Mouse (Mus musculus) neural tube, embryonic 15.5 days (tissue): ENCODE measurements around the gene Scn4a. TPM values are rescaled to one million over a fixed set of nuclear protein-coding genes. Genes with fewer than 3 reads are reported as not detected.
"Not testable (repeated sequence)": the region's sequence is repeated elsewhere in the genome, so short reads cannot be mapped to it uniquely, and the experiment has no call there.

Source experiments
- ATAC-seq: fragments of 200-750 bp; cut with Nextera tagmentation; 2 replicates; pipeline ENCODE4 v1.8.0; 2017; ENCODE audit warnings: mild to moderate bottlenecking, moderate TSS enrichment, moderate library complexity; ENCODE audit not compliant: low FRiP score
- H3K27ac ChIP-seq: fragments of 300-500 bp; sonication (generic); replicated peaks from 2 replicates; pipeline ENCODE4 v1.5.1; 2015; ENCODE audit warnings: mild to moderate bottlenecking, inconsistent platforms
- H3K27me3 ChIP-seq: fragments of 300-500 bp; sonication (generic); replicated peaks from 2 replicates; pipeline ENCODE4 v1.6.1; 2015; ENCODE audit warnings: inconsistent platforms
- H3K36me3 ChIP-seq: fragments of 300-500 bp; sonication (generic); 2 replicates; pipeline ENCODE4 v1.6.1; 2015; ENCODE audit warnings: inconsistent platforms
- H3K4me1 ChIP-seq: fragments of 300-500 bp; sonication (generic); 2 replicates; pipeline ENCODE4 v1.6.1; 2015; ENCODE audit warnings: inconsistent platforms
- H3K4me2 ChIP-seq: fragments of 300-500 bp; sonication (generic); 2 replicates; pipeline ENCODE4 v1.6.1; 2015; ENCODE audit warnings: inconsistent platforms, mild to moderate bottlenecking, moderate library complexity
- H3K4me3 ChIP-seq: fragments of 300-500 bp; sonication (generic); replicated peaks from 2 replicates; pipeline ENCODE4 v1.5.1; 2015; ENCODE audit warnings: mild to moderate bottlenecking, inconsistent platforms
- H3K9ac ChIP-seq: fragments of 300-500 bp; sonication (generic); replicated peaks from 2 replicates; pipeline ENCODE4 v1.6.1; 2015; ENCODE audit warnings: mild to moderate bottlenecking, inconsistent platforms
- H3K9me3 ChIP-seq: fragments of 300-500 bp; sonication (generic); replicated peaks from 2 replicates; pipeline ENCODE4 v1.6.1; 2016; ENCODE audit warnings: inconsistent platforms
- WGBS: fragments of 180-500 bp; shearing (Covaris S2); methylation state at CpG from one replicate; pipeline ENCODE4 v1.1.7; 2015; ENCODE audit warnings: mixed read lengths; 5-methylcytosine and 5-hydroxymethylcytosine counted together
- polyA plus RNA-seq: library from polyadenylated mRNA; unstranded; fragments of >200 nt; fragmentation: Nextera tagmentation; extraction: Ambion mirVana; gene quantifications from 2 replicates; pipeline ENCODE4 v1.2.1, GENCODE M21; 2015

Gene Scn4a
- 0.08 and 0.18 TPM in 2 replicates for polyA plus RNA-seq

DNA sequence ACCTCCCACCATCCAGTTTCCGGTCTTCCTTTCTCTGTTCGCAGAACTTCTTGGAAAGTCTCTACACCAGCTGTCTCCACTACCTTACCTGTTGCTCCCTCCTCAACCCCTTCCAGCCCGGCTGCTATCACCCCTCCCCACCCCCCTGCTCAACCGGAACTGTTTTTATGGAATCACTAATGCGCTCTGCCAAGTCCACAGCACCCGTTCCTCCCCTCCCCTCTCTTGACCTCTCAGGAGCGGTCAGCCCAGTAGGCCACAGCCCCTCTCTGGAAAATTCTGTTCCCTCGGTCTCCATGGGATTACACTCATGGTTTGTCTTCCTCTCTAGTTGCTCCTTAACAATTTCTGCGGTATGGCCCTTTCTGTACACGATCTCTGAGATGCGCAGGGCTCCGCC is at the start of gene Scn4a:
TSS of gene Scn4a (minus strand) at position 101 of the 400 bp plus-strand sequence.
- ATAC-seq, result no peak
- no peak within 1 kb of the TSS for H3K4me3 ChIP-seq
- no peaks in the 10 kb centered on the region for H3K9me3 ChIP-seq
- H3K27ac ChIP-seq, result no peak within 1 kb of the TSS
- WGBS, result 91% methylated on average over 12 of the region's 12 CpGs
- H3K4me1 ChIP-seq, result no peaks in the 10 kb centered on the region
- no peak within 1 kb of the TSS for H3K9ac ChIP-seq
- H3K4me2 ChIP-seq, result no peak within 1 kb of the TSS
- no peaks in the 10 kb centered on the region for H3K27me3 ChIP-seq
- H3K36me3 ChIP-seq, result no peaks in the 10 kb centered on the region

DNA sequence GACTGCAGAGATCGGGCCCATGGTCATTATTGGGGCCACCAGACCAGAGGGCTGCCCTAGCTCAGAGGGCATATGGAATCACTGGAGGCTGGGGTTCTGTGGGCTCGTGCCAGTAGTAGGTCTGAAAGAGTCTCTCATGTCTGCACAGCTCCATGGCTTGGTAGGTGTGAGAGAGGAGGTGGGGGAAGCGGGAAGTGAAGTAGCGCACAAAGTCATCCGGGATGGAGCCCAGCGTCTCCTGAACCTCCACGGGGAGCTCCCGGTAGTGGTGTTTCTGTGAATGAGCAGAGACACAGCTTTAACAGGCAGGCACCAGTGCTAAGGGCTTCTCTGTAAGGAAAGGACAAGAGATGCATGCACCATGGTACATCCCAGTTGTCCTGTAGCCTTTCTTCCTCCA is 45.4 kb upstream of the Scn4a start:
- 94% methylated on average over 8 of the region's 8 CpGs for WGBS
- ATAC-seq, result no peak
- H3K36me3 ChIP-seq, result peaks cover 53% of the 10 kb centered on the region

DNA sequence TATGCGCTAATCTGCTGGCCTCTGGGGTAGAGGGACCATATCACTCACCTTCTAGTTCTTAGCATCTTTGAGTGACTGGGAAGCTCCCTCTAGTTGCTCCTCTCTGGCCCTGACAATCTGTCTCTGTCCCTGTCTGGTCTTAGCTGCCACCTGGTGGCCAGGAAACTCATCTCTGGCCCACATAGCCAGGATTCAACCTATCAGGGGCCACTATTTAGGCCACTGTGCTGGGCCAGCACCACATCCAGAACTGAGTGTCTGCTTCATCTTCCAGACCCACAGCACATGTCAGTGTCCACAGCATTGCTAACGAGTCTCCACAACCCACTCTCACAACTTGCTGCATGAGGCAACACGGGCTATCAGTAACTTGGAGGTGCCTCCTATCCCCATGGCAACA is 44.6 kb upstream of the Scn4a start:
- peaks cover 47% of the 10 kb centered on the region for H3K36me3 ChIP-seq
- WGBS, result 87% methylated on average over 3 of the region's 3 CpGs
- ATAC-seq, result no peak

More for the DNA sequence above, 45.4 kb upstream of the Scn4a start:
- H3K9ac ChIP-seq, result no peak overlapping the region
- H3K27ac ChIP-seq, result no peak overlapping the region
- no peak overlapping the region for H3K4me3 ChIP-seq
- no peak overlapping the region for H3K4me2 ChIP-seq
- no peaks in the 10 kb centered on the region for H3K9me3 ChIP-seq
- no peaks in the 10 kb centered on the region for H3K27me3 ChIP-seq
- H3K4me1 ChIP-seq, result no peaks in the 10 kb centered on the region

DNA sequence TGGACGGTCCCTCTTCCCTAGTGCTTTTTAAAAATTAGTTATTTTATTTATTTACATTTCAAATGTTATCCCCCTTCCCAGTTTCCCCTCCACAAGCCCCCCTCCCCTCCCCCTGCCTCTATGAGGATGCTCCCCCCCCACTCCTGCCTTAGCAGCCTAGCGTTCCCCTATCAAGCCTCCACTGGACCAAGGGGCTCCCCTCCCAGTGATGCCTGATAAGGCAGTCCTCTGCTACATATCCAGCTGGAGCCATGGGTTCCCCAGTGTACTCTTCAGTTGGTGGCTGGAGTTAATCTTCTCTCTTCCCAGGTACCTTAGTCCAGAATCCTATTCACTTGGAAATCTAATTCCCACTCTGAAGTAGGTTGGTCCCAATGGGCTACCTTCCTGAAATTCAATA is 41.0 kb upstream of the Scn4a start:
- not testable (repeated sequence) for H3K9ac ChIP-seq, H3K4me3 ChIP-seq, H3K4me1 ChIP-seq, H3K27ac ChIP-seq, ATAC-seq, H3K27me3 ChIP-seq, H3K9me3 ChIP-seq, H3K4me2 ChIP-seq
- H3K36me3 ChIP-seq, result peaks cover 17% of the 10 kb centered on the region
- 88% methylated on average over 2 of the region's 2 CpGs for WGBS

More for the DNA sequence above, 44.6 kb upstream of the Scn4a start:
- Histone ChIP-seq H3K4me2 (no peak overlapping the region), H3K27ac (no peak overlapping the region), H3K27me3 (no peaks in the 10 kb centered on the region), H3K9me3 (no peaks in the 10 kb centered on the region), H3K4me3 (no peak overlapping the region), H3K4me1 (no peaks in the 10 kb centered on the region), H3K9ac (no peak overlapping the region)

DNA sequence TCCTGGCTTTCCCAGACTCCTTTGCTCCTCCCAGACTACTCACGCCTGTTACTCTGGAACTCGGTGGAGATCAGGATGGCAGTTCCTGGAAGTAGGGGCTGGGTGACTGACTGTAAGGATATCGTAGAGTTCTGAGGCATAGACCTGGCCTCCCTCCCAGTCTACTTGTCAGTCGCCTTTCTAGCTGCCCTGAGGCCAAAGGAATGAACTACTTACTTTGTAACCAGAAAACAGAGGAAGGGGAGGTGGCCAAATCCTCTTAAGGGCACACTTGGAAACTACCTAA is 40.2 kb upstream of the Scn4a start:
- Histone ChIP-seq H3K27ac (no peak overlapping the region), H3K9me3 (no peaks in the 10 kb centered on the region), H3K27me3 (no peaks in the 10 kb centered on the region), H3K4me3 (no peak overlapping the region), H3K4me1 (peaks cover 7% of the 10 kb centered on the region; the same call in 1 of the 2 replicates), H3K36me3 (peaks cover 10% of the 10 kb centered on the region), H3K4me2 (no peak overlapping the region), H3K9ac (no peak overlapping the region)
- WGBS, result 70% methylated on average over 4 of the region's 4 CpGs
- no peak for ATAC-seq

DNA sequence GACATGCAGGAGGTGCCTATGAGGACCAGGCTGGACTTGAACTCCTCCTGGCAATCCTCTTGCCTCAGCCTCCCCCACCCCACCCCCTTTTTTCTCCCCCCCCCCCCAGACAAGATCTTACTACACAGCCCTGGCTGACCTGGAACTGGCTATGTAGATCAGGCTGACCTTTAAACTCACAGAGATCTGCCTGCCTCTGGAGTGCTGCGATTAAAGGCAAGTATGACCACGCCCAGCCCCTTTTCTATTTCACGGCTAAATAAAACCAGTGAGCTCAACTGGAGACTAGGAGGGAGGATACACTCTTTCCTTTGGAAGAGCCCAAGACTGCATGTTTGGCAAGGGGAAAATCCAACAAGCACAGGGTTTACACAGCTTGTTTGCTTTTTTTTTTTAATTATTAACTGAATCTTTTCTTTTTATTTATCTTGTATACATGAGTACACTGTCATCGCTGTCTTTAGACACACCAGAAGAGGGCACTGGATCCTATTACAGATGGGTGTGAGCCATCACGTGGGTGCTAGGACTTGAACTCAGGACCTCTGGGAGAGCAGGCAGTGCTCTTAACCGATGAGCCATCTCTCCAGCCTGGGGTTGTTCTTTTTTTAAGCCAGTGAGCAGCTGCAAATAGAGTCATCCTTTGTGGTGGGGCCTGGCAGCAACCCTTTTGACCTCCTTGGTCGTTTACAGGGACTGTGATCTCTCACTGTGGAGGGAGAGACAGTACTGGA is 39.7 kb upstream of the Scn4a start:
- 64% methylated on average over 7 of the region's 7 CpGs for WGBS

DNA sequence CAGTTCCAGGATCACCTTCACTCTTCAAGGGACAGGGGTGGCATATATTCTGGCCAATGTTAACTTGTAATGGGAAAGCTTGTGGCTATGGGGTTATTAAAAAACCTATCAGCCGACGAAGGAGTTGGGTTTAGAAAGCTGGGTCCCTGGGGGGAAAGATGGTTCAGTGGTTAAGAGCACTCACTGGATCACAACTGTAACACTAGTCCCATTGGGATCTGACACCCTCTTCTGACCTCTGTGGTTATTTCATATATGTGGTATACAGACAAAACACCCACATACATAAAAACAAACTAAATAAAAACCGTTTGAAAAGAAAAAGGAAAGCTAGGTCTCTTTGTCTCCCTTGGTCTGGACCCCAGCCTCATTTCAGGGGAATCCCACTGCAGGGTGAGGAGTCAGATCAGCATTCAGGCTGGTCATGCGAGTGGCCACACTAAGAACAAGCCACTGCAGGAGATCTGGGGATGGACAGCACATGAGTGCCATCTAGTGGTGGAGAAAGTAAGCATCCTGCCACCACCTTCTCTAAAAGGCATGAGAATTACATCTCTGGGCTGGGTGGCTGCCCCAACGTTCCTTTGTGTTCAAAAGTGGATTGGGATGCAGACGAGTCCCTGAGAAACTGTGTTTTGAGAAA is 38.6 kb upstream of the Scn4a start:
- Histone ChIP-seq H3K36me3 (0 out of 2 replicates have a peak, but pooled peaks cover 5% of the 10 kb centered on the region), H3K4me1 (peaks cover 7% of the 10 kb centered on the region; the same call in 1 of the 2 replicates), H3K27ac (no peak overlapping the region), H3K27me3 (no peaks in the 10 kb centered on the region), H3K4me2 (no peak overlapping the region), H3K4me3 (no peak overlapping the region), H3K9me3 (no peaks in the 10 kb centered on the region), H3K9ac (no peak overlapping the region)
- peak; percentile 72; the same call in 1 of the 2 replicates for ATAC-seq
- WGBS, result 31% methylated on average over 6 of the region's 6 CpGs

More for the DNA sequence above, 39.7 kb upstream of the Scn4a start:
- H3K27me3 ChIP-seq, result no peaks in the 10 kb centered on the region
- no peak overlapping the region for H3K9ac ChIP-seq
- no peak overlapping the region for H3K27ac ChIP-seq
- H3K4me2 ChIP-seq, result no peak overlapping the region
- H3K4me1 ChIP-seq, result peaks cover 7% of the 10 kb centered on the region; the same call in 1 of the 2 replicates
- H3K36me3 ChIP-seq, result peaks cover 6% of the 10 kb centered on the region; the same call in 1 of the 2 replicates
- no peak for ATAC-seq
- no peak overlapping the region for H3K4me3 ChIP-seq
- H3K9me3 ChIP-seq, result no peaks in the 10 kb centered on the region

DNA sequence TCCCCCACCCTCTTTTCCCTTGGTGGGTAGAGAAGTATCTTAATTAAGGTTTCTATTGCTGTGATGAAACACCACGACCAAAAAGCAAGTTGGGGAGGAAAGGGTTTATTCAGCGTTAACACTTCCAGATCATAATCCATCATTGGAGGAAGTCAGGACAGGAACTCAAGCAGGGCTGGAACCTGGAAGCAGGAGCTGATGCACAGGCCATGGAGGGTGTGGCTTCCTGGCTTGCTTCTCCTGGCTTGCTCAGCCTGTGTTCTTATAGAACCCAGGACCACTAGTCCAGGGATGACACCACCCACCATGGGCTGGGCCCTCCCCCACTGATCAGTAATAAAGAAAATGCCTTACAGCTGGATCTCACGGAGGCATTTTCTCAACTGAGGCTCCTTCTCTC is 37.7 kb upstream of the Scn4a start:
- Histone ChIP-seq H3K36me3 (0 out of 2 replicates have a peak, but pooled peaks cover 5% of the 10 kb centered on the region), H3K9me3 (no peaks in the 10 kb centered on the region), H3K27me3 (no peaks in the 10 kb centered on the region), H3K27ac (no peak overlapping the region), H3K4me2 (no peak overlapping the region), H3K4me1 (peaks cover 7% of the 10 kb centered on the region; the same call in 1 of the 2 replicates), H3K9ac (no peak overlapping the region), H3K4me3 (no peak overlapping the region)
- 63% methylated on average over 3 of the region's 3 CpGs for WGBS
- ATAC-seq, result no peak

DNA sequence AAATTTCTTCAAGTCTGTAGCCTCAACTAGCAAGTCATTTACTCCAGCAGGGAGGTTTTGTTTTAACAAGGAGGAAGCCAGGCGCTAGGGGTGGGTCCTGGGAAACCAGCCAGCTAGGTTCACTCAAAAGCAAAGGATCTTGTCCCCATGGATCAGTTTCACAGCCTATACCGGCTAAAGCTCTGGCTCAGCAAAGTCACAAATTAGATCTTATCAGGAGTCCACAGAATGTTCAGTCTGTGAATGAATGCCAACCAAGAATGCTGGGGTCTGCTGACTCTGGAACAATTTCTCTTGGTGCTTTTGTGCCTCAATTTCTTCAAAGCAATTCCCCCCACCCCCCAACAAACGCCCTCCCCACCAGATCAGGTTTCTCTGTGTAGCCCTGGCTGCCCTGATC is 36.5 kb upstream of the Scn4a start:
- WGBS, result 40% methylated on average over 3 of the region's 3 CpGs
- ATAC-seq, result no peak
- H3K36me3 ChIP-seq, result 0 out of 2 replicates have a peak, but pooled peaks cover 5% of the 10 kb centered on the region
- no peaks in the 10 kb centered on the region for H3K9me3 ChIP-seq
- no peak overlapping the region for H3K9ac ChIP-seq
- peaks cover 7% of the 10 kb centered on the region; the same call in 1 of the 2 replicates for H3K4me1 ChIP-seq
- H3K27me3 ChIP-seq, result no peaks in the 10 kb centered on the region
- H3K4me2 ChIP-seq, result no peak overlapping the region
- H3K27ac ChIP-seq, result no peak overlapping the region
- H3K4me3 ChIP-seq, result no peak overlapping the region

DNA sequence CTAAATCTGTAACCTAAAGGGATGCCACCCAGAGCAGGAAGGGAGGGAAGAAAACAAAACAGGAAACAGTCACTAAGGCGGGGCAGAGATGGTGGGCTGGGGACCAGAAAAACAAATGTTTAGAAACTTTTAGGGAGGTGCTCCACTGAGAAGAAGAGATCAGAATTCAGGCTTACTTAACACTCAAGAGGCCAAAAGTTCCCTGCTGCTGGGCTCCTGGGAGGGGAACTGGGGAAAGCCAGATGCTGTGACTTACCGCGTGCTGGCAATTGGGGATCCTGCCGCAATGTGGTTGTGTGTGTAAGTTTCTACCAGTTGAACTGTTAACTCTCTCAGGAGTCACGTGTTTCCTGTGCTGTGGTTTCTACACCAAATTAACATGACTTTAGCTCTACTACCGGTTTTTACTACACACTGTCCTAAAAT is 34.7 kb upstream of the Scn4a start, which contains the start of gene Icam2:
TSS of gene Icam2 (minus strand) at position 285 of the 426 bp plus-strand sequence.
- H3K27me3 ChIP-seq, result no peaks in the 10 kb centered on the region
- H3K36me3 ChIP-seq, result no peaks in the 10 kb centered on the region
- H3K9me3 ChIP-seq, result no peaks in the 10 kb centered on the region
- H3K9ac ChIP-seq, result no peak within 1 kb of the TSS
- 83% methylated on average over 6 of the region's 6 CpGs for whole genome bisulfite sequencing
- no peak within 1 kb of the TSS for H3K27ac ChIP-seq
- H3K4me1 ChIP-seq, result peaks cover 7% of the 10 kb centered on the region; the same call in 1 of the 2 replicates
- no peak for ATAC-seq
- H3K4me3 ChIP-seq, result no peak within 1 kb of the TSS
- H3K4me2 ChIP-seq, result no peak within 1 kb of the TSS

DNA sequence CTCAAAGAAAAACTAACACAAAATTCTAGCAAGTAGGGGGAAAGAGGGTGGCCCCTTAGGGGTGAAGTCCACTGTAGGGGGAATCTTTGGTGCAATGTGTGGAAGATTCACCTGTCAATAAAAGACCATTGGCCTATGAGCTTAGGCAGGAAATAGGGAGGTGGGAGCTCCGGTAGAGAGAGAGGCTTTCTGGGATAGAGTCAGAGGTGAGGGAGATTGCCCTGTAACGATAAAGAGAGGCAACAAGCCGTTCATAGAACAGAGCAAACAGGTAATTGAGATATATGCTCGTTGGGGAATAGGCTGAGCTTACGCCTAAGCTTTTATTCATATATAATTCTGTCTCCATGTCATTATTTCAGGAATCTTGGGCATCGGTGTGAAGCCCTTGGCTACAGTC is 33.9 kb upstream of the Scn4a start:
- ATAC-seq, result no peak
- Histone ChIP-seq H3K4me2 (no peak overlapping the region), H3K9ac (no peak overlapping the region), H3K4me1 (peaks cover 7% of the 10 kb centered on the region; the same call in 1 of the 2 replicates), H3K27me3 (no peaks in the 10 kb centered on the region), H3K4me3 (no peak overlapping the region), H3K27ac (no peak overlapping the region), H3K9me3 (no peaks in the 10 kb centered on the region), H3K36me3 (no peaks in the 10 kb centered on the region)
- 85% methylated on average over 6 of the region's 6 CpGs for WGBS

DNA sequence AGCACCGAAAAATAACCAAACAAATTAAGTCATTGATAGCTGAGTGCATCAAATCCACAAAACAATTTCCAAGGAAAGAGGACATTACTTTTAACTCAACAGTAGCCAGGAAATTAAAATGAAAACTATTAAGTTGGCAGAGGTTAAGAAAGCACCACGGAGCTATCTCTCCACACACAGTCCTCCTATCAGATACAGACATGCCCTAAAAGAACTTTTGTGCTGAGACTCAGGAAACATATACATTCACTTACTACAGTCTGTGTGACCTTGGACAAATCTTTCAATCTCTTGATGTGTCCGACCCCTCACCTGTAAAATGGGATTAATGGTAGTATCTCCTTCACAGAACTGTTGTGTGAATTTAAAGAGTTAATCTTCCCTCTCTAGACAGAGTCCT is 33.3 kb upstream of the Scn4a start:
- Histone ChIP-seq H3K4me1 (peaks cover 7% of the 10 kb centered on the region; the same call in 1 of the 2 replicates), H3K9ac (no peak overlapping the region), H3K36me3 (no peaks in the 10 kb centered on the region), H3K27ac (no peak overlapping the region), H3K9me3 (no peaks in the 10 kb centered on the region), H3K4me3 (no peak overlapping the region), H3K27me3 (no peaks in the 10 kb centered on the region), H3K4me2 (no peak overlapping the region)
- no peak for ATAC-seq
- WGBS, result 89% methylated on average over 3 of the region's 3 CpGs
